Mouse (Mus musculus): Measurements from ENCODE around the gene Shank2.

GRCm38 (mm10) chr7:144409682-144410081 lies 408.0 kb downstream of the Shank2 start:
- TF ChIP-seq CTCF (IDR thresholded peaks at IDR 0.05; ENCODE audit: low read depth) = no peak
- TF ChIP-seq EP300 (IDR thresholded peaks at IDR 0.05; ENCODE audit: low read depth) = no peak
